Mouse (Mus musculus) small intestine, adult 2 months (tissue): ENCODE results near the gene Lin7a. TPM values are rescaled to one million over a fixed set of nuclear protein-coding genes. Genes with fewer than 3 reads are reported as not detected.

Experiments
- H3K27ac ChIP-seq: fragments of 200-500 bp; 2 replicates; pipeline ENCODE4 v1.5.1; 2012; ENCODE audit warnings: low read depth, low read length, control low read depth, inconsistent platforms; ENCODE audit not compliant: insufficient read depth
- H3K27me3 ChIP-seq: fragments of 200-500 bp; 2 replicates; pipeline ENCODE4 v1.6.1; 2012; ENCODE audit warnings: mild to moderate bottlenecking, moderate library complexity, low read length, inconsistent platforms; ENCODE audit not compliant: control insufficient read depth, insufficient read depth
- H3K36me3 ChIP-seq: fragments of 200-500 bp; 2 replicates; pipeline ENCODE4 v1.6.1; 2012; ENCODE audit warnings: mild to moderate bottlenecking, low read length, control low read depth, inconsistent platforms; ENCODE audit not compliant: control insufficient read depth, insufficient read depth
- H3K4me1 ChIP-seq: fragments of 200-500 bp; 2 replicates; pipeline ENCODE4 v1.6.1; 2012; ENCODE audit warnings: low read length, inconsistent platforms, mixed read lengths; ENCODE audit not compliant: control insufficient read depth, insufficient read depth, insufficient read length
- H3K4me3 ChIP-seq: fragments of 200-500 bp; 2 replicates; pipeline ENCODE4 v1.5.1; 2012; ENCODE audit warnings: low read depth, mild to moderate bottlenecking, control low read depth, inconsistent platforms, low read length, moderate library complexity
- CTCF ChIP-seq: fragments of 200-500 bp; IDR thresholded peaks from 2 replicates; pipeline ENCODE4 v1.5.1; 2012; ENCODE audit warnings: low read depth, mild to moderate bottlenecking, control low read depth, inconsistent platforms, low read length, moderate library complexity, mixed read lengths; ENCODE audit not compliant: insufficient replicate concordance, insufficient read length; ENCODE audit errors: extremely low read depth
- POLR2A ChIP-seq: fragments of 200-500 bp; IDR thresholded peaks from 2 replicates; pipeline ENCODE4 v1.6.1; 2012; ENCODE audit warnings: low read depth, mild to moderate bottlenecking, control low read depth, inconsistent platforms, low read length, moderate library complexity
- WGBS: fragments of 180-500 bp; shearing (Covaris S2); methylation state at CpG from one replicate; pipeline ENCODE4 v1.1.7; 2018; 5-methylcytosine and 5-hydroxymethylcytosine counted together
- polyA plus RNA-seq: library from polyadenylated mRNA; depleted of rRNA; stranded (reverse); fragments of >200 nt; gene quantifications from 2 replicates; pipeline ENCODE4 v1.2.3, GENCODE M21; 2012

The Lin7a gene
- polyA plus RNA-seq, 1 experiment: 0.20 TPM

- H3K27ac ChIP-seq: no peak overlapping the region
- no peaks in the 10 kb centered on the region for H3K36me3 ChIP-seq
- H3K4me1 ChIP-seq: no peaks in the 10 kb centered on the region
- no peaks in the 10 kb centered on the region for H3K27me3 ChIP-seq
- no peak for TF ChIP-seq CTCF
- TF ChIP-seq POLR2A: no peak
- 87% methylated on average over 2 of the region's 2 CpGs for WGBS
- H3K4me3 ChIP-seq: no peak overlapping the region
Observed at GRCm38 (mm10) chr10:107232491-107233110, 38.9 kb upstream of the Lin7a start.

- no peak overlapping the region for H3K4me3 ChIP-seq
- TF ChIP-seq POLR2A: no peak
- TF ChIP-seq CTCF: no peak
- WGBS: 73% methylated on average over 2 of the region's 2 CpGs
- H3K27ac ChIP-seq: no peak overlapping the region
- no peaks in the 10 kb centered on the region for H3K36me3 ChIP-seq
- no peaks in the 10 kb centered on the region for H3K27me3 ChIP-seq
- H3K4me1 ChIP-seq: no peaks in the 10 kb centered on the region
Observed at GRCm38 (mm10) chr10:107233221-107233620, 38.3 kb upstream of the Lin7a start.

GRCm38 (mm10) chr10:107233825-107234224, 37.7 kb upstream of the Lin7a start:
- 90% methylated on average over 4 of the region's 4 CpGs for WGBS
- no peaks in the 10 kb centered on the region for H3K27me3 ChIP-seq
- no peak for TF ChIP-seq POLR2A
- TF ChIP-seq CTCF: no peak

GRCm38 (mm10) chr10:107234421-107235400, 36.8 kb upstream of the Lin7a start:
- Histone ChIP-seq H3K27me3 (no peaks in the 10 kb centered on the region), H3K27ac (no peak overlapping the region), H3K4me3 (no peak overlapping the region), H3K4me1 (no peaks in the 10 kb centered on the region), H3K36me3 (no peaks in the 10 kb centered on the region)
- no peak for TF ChIP-seq CTCF
- no peak for TF ChIP-seq POLR2A
- 75% methylated on average over 7 of the region's 7 CpGs for WGBS

More at GRCm38 (mm10) chr10:107233825-107234224, 37.7 kb upstream of the Lin7a start:
- no peak overlapping the region for H3K27ac ChIP-seq
- H3K4me3 ChIP-seq: no peak overlapping the region
- no peaks in the 10 kb centered on the region for H3K36me3 ChIP-seq
- H3K4me1 ChIP-seq: no peaks in the 10 kb centered on the region

GRCm38 (mm10) chr10:107235496-107235895, 36.0 kb upstream of the Lin7a start:
- 63% methylated on average over 3 of the region's 3 CpGs for WGBS
- no peak overlapping the region for H3K27ac ChIP-seq
- H3K27me3 ChIP-seq: no peaks in the 10 kb centered on the region
- H3K4me1 ChIP-seq: no peaks in the 10 kb centered on the region
- TF ChIP-seq POLR2A (no peak), CTCF (no peak)
- no peak overlapping the region for H3K4me3 ChIP-seq
- H3K36me3 ChIP-seq: no peaks in the 10 kb centered on the region

- Histone ChIP-seq H3K4me1 (no peaks in the 10 kb centered on the region), H3K4me3 (no peak overlapping the region), H3K27ac (no peak overlapping the region), H3K36me3 (no peaks in the 10 kb centered on the region), H3K27me3 (no peaks in the 10 kb centered on the region)
- TF ChIP-seq POLR2A (no peak), CTCF (no peak)
- 74% methylated on average over 4 of the region's 4 CpGs for WGBS
Observed at GRCm38 (mm10) chr10:107236211-107236610, 35.3 kb upstream of the Lin7a start.

- WGBS: 57% methylated on average over 2 of the region's 2 CpGs
- no peak for TF ChIP-seq CTCF
- no peak for TF ChIP-seq POLR2A
Observed at GRCm38 (mm10) chr10:107237076-107237475, 34.4 kb upstream of the Lin7a start.

More at GRCm38 (mm10) chr10:107237076-107237475, 34.4 kb upstream of the Lin7a start:
- no peaks in the 10 kb centered on the region for H3K36me3 ChIP-seq
- no peak overlapping the region for H3K27ac ChIP-seq
- H3K27me3 ChIP-seq: no peaks in the 10 kb centered on the region
- no peak overlapping the region for H3K4me3 ChIP-seq
- H3K4me1 ChIP-seq: no peaks in the 10 kb centered on the region
